Mouse (Mus musculus): Measurements from ENCODE around the gene Utp14b.

The Utp14b gene

DNA sequence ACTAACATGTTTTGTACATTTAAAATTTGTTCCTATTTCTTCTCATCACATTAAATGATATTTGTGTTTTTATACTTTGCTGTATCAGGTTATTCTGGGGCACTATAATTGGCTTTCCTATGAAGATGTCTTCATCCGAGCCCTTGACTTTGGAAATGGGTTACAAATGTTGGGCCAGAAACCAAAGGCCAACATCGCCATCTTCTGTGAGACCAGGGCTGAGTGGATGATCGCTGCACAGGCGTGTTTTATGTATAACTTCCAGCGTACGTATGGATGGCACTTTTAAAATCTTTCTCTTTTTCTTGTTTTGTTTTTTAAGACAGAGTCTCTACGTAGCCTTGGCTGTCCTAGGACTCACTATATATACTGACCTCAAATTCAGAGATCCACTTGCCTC is 30.3 kb downstream of the Utp14b start:
- no peak for DNase-seq

DNA sequence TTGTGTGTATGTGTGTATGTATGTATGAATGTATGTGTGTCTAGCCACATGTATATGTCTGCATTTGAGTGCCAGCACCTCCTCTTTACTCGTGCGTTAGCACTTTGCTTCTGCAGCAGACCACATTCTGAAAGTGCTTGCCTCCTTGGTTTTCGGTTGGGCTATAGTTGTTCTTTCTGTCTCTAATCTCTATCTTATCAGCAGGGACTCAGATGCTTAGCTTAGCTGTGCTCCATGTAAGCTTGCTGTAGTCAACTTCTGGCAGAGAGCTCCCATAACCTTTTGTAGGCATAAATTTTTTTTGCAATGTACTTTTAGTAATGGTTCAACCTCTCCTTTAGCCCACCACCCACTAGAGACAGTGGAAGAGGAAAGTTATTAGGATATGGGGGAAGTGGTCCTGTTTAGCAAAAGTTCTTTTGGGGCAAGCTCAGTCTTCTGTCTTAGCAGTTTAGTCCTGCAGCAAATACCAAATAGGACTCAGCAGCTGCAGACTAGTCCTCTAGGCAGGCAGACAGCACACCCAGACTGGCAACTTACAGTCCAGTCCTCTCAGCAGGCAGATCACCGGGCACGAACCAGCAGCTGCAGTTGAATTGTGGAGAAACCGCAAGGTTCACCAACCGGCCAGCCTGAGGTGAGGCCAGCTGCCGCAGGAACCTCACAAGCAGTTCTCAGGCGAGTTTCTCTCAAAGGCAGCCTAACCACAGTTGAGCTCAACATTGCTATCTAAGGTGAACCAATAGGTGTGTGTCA is 36.8 kb downstream of the Utp14b start:
- no peak for DNase-seq

DNA sequence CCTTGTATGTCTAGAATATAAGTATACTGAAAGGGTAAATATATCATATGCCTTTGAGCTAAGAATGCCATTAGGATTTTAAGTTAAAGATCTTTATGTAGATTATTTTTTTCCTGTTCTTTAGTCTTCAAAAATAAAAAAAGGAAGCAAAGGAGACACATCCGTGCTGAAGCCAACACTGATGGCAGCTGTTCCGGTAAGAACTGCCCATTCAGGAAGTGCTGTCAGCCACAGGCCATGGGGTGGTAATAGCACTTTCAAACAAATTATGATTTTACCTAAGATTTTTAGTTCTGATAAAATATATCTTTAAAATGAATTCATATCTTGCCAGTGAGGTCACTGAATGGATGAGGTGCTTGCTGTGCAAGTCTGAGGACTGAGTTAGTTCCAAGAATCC is 38.5 kb downstream of the Utp14b start:
- no peak for DNase-seq

DNA sequence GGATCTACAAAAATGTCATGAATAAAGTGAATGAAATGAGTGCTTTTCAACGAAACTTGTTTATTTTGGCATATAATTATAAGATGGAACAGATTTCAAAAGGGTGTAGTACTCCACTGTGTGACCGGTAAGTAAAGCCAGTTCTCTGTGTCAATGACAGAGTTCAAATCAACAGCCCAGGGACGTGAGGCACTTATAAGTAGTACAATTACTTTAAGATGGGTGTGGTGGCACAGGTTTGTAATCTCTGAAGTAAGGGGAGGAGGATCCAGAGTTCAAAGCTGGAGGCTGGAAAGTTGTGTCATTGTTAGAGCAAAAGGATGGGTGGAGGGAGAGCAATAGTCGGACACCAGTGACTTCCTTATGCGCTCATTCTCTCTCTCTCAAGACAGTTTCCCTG is 39.1 kb downstream of the Utp14b start:
- no peak for DNase-seq

DNA sequence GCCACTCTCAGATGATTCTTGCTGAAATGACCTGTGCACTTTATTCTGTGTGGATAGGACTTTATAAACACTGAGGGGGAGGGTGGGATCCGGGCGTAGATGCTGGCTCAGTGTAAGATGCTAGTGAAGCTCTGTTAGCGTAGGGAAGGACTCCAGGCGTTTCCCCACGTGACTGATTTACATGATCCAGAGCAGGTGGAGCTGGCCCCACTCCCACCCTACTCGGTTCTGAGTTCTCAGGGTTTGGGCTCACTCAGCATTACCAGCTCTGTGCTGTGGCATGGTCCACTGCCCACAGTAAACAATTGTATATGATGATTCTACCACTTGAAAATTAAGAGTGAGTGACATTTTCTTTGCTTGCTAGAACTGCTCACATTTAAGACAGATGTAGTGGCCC is 40.3 kb downstream of the Utp14b start:
- no peak for DNase-seq

DNA sequence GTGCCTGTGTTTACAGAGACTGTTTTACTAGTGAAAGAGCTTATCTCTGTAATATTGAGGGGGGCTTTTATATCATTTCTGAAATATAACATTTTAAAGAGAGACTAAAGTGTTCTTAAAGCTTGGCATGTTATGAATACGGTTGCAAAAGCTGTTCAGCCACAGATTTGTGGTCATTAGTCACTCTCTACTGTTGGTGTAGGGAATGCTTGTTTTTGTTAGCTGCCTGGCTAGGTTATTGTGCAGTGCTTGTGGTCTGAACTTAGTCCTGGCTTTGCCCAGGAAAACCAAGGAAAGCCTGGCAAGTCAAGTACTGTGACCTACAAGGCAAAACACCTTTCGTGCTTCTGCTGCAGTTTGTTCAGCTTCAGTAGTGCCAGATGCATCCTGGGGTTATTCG is 43.9 kb downstream of the Utp14b start:
- no peak for DNase-seq

DNA sequence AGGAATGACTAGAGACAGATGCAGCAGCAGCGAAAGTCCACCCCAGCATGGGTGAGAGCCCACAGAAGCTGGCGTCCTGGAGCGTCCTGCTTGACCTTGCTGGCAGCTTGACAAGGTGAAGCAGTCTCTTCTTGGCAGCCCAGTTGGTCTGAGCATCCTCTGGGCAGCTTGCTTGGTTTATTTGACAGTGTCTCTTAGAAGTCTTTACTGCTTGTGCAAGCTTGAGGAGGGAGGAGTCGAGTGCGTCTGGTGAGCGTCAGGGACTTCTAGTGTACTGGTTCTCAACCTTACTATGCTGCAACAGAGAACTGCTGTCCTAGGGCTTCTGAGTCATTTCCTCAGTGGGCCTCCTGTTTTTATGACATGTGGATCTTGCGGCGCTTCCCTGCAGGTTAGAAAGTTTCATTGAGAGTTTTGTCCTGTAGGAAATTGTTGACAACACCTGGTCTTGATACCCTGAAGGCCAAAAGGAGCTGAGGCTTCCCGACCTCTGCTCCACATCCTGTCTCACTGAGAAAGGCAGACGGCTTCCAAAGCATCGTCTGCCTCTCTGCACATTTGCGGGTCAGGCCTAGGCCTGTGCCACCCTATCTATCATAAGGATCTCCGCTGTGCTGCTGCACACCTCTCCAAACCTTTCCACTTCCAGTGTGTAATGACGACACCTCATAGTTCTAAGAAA is 44.6 kb downstream of the Utp14b start:
- peak in 1 of 2 experiments; percentile 41 for DNase-seq

DNA sequence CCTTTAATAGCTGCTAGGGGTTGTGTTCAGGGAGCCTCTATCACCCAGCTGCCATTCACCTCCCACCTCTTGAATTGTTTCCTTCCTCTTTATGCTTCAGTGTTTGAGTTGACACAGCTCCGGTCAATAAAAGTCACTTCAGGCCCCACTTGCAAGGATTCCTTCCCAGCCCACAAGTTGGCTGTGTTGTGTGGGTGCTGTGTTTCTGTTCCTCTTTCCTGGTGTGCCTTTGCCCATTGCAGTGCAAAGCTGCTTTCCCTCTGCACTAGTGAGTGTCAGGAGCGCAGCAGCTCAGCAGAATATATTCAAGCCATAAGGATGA is 45.1 kb downstream of the Utp14b start:
- peak in 1 of 2 experiments; percentile 28 for DNase-seq

DNA sequence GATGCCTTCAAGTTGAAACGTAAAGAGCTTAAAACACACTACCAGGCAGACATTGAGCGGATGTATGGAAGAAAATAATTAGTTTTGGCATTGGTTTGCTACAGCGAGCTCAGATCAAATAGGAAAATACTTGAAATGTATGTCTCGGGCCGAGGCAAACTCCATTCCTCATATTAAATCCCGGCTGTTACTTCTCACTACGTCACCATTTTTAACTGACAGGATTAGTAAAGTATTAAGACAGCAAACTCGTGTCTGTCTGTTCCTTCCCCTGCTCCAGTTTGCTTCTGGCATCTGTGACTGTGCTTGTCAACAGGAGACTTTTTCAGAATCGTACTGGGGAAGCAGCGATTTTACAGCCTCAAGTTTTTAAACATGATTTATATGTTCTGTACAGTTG is 48.5 kb downstream of the Utp14b start:
- DNase-seq, result no peak

DNA sequence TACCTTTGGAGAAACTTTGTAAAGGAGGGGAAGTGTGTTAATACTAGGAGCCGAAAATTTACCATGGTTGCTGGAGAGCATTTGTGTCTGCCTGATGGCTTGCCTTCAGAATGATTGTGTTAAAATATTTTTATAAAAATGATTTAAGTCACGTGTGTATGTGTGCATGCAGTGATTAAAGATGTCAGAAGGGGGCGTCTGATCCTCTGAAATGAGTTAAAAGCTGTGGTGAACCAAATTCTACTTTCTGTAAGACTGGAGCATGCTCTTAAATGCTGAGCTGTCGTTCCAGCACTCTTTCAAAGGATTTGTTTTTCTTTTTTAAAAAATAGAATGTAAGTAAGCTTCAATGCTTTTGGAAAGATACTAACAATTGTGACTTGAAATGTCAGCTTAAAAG is 49.4 kb downstream of the Utp14b start:
- peak in 1 of 2 experiments; percentile 29 for DNase-seq

DNA sequence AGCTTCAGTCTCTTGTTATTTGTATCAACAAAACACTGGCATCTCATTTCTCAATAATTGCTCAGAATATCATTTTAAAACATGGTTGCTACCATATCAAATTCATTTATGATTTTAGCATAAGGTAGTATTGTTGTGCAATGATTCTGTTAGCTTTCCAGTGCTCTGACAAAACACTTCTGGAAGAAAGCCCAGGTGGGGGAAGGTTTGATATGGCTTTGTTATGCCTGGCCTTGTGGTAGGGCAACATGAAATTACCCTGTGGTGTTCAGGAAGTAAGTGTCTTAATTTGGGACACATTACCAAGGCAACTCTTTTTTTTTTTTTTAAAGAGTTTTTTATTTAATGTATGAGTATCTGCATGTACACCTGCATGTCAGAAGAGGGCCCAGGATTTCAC is 52.2 kb downstream of the Utp14b start:
- no peak for DNase-seq

DNA sequence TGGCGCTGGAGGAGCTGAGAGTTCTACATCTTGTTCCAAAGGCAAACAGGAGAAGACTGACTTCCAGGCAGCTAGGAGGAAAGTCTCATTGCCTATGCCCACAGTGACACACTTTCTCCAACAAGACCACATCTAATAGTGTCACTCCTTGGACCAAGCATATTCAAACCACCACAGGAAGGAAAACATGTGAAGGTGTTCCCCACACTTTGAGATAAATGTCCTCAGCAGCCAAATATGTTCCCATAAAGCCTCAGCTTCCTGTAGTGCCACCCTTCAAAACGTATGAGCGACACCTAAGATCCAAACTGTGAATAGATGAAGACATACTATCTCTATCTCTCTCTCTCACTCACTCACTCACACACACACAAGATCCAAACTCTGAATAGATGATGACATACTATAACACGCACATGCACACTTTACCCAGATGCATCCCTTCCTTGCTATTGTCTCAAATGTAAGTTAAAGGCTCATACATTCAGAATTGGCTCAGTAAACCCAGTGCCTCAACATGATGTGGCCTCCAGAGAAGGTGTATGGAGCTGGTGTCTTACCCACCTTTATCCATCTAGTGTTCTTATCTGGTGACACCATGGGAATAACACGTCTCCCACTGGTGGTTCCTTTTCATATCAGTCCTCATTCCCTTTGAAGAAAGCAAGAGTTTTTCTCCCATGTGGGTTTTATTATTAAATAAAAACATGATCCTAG is 52.9 kb downstream of the Utp14b start:
- DNase-seq, result no peak

Measured in lung, postnatal 4 days (tissue).